Mouse (Mus musculus): ENCODE measurements around the gene Tmem86a.

DNA sequence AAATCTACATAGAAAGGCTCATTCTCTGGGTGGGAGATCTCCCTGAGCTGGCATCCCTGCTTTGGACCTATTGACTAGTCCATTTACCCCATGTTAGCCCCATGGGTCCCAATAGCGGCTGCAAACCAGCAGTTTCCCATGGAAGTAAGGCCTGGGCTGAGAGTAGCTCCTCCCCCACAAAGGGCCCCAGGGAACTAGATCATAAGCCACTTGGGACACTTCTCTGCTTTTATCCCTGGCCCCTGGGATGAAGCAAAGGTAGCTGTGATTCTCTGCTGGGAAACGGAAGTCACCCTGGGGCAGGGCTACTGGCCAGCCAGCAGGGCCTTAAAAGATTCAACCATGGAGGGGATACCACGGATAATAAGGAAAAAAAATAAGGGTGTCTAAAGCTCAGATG, 26.3 kb downstream of the Tmem86a start:
- TF ChIP-seq UBTF (IDR thresholded peaks at IDR 0.05; ENCODE audit: low read depth, low read length) = no peak
- no peak for TF ChIP-seq POLR2A (IDR thresholded peaks at IDR 0.05; ENCODE audit: low read depth, low read length)
- TF ChIP-seq CTCF (conservative IDR thresholded peaks at IDR 0.05 in 1 of 2, IDR thresholded peaks at IDR 0.05 in 1 of 2; ENCODE audit: low read depth in 2 of 2, low read length in 2 of 2) = no peak
- no peak for TF ChIP-seq SIN3A (IDR thresholded peaks at IDR 0.05; ENCODE audit: low read length)
- TF ChIP-seq TCF12 (IDR thresholded peaks at IDR 0.05; ENCODE audit: low read depth, low read length) = no peak
- no peak for TF ChIP-seq SMC3 (IDR thresholded peaks at IDR 0.05; ENCODE audit: low read depth, low read length)
- no peak for TF ChIP-seq POLR2AphosphoS2 (IDR thresholded peaks at IDR 0.05; ENCODE audit: low read depth, low read length)

All from CH12.LX (cell line).